Mouse (Mus musculus) liver, adult 2 months (tissue): ENCODE measurements around the gene Coq2.

ENCODE experiments used
- CTCF ChIP-seq: fragments of 200-500 bp; IDR thresholded peaks from 2 replicates; pipeline ENCODE4 v1.5.1; 2011; ENCODE audit warnings: low read depth, low read length, control low read depth
- POLR2A ChIP-seq: fragments of 200-500 bp; IDR thresholded peaks from 2 replicates; pipeline ENCODE4 v1.6.1; 2011; ENCODE audit warnings: low read length, control low read depth; ENCODE audit not compliant: insufficient read depth; ENCODE audit errors: extremely low read depth

DNA sequence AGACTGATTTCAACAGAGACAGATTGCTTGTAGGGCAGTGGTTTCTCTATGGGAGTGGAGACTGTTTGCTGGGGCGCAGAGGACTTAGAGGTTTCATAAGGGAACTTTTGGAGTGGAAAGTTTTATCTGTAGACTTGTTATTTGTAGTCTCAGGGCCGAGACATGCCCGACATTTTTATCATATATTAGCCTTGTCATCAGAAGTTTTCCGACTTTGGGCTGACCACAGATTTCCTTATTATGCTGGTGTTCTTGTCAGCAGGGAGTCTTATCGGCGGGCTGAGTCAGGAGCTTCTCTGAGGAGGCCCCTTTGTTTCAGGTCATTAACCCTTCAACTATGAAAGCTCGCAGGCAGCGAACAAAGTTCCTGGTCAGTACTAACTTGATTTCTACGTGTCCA, 67.1 kb downstream of the Coq2 start:
- TF ChIP-seq CTCF (no peak), POLR2A (no peak)
